Mouse (Mus musculus): ENCODE measurements at regions not wholly inside any gene's neighbourhood (a gene's known extent, or its start where the extent isn't known, plus 50 kb on each side); places are given as distances from the start of the nearest gene placed in this dataset.
A peak's percentile ranks its signal among the peaks of the same experiment; 100 is the strongest.

DNA sequence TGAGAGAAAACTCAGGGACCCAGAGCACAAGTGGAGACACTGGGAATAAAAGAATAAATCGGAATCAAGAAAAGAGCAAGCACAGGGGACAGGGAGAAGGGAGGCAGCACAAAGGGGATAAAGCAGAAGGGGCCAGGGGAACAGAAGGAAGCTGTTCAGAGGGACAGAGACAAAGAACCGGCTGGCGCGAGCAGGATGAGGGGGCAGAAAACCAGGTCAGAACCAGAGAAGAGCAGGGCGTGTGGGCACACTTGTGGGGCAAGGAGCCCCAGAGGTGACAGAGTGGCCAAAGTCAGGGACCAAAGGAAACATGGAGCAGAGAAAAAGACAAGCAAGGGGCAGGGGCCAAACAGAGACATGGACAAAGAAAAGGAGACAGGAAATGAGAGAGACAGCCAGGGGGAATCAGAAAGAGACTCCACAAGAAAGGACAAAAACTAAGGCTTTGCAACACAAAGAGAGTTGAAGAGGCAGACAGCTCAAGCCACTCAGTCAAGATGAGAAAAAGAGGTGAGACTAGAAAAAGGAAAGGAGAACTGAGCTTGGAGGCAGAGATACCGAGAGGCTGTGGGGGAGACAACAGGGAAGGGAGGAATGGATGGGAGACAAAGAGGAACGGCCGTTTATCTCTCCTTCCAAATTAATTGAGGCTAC lies 59.7 kb upstream of the Pax2 start:
- Histone ChIP-seq H3K27me3 (ENCODE audit: control insufficient read depth, insufficient read depth, low read length) (peaks cover 23% of the 10 kb centered on the region), H3K36me3 (ENCODE audit: control insufficient read depth, insufficient read depth, low read length) (no peaks in the 10 kb centered on the region), H3K9ac (ENCODE audit: low read length) (peak overlapping the region; percentile 31), H3K9me3 (ENCODE audit: control insufficient read depth, low read length) (no peaks in the 10 kb centered on the region), H3K27ac (ENCODE audit: low read depth, low read length) (peak overlapping the region; percentile 36; the same call in 1 of the 2 replicates), H3K4me3 (ENCODE audit: low read depth, low read length) (no peak overlapping the region), H3K4me2 (ENCODE audit: low read depth) (peak overlapping the region; percentile 14), H3K4me1 (ENCODE audit: control insufficient read depth, insufficient read depth, low read length) (no peaks in the 10 kb centered on the region; the same call in 1 of the 2 replicates)
- WGBS = 5% methylated on average over 8 of the region's 8 CpGs
- DNase-seq (ENCODE audit: low spot score) = no peak
- ATAC-seq (ENCODE audit: insufficient read depth, low FRiP score, low TSS enrichment) = no peak

DNA sequence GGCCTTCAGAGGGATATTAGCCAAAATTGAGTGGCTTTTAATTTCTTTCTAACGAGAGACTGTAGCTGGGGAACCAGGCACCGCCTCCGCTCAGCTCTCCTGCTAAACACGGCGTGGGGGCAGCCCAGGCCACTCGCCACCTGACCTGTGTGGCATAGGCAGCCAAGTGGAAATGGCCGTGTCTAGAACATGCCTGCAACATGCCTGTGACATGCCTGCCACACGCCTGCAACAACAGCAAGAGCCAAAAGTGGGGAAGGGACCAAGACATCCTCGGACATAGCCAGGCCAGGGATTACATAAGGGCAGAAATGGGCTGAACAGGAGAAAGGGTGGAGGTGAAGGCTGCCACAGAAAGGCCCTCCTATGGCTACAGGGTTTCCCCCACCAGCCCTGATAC lies 59.1 kb upstream of the Pax2 start:
- Histone ChIP-seq H3K4me2 (ENCODE audit: low read depth) (no peak overlapping the region), H3K36me3 (ENCODE audit: control insufficient read depth, insufficient read depth, low read length) (no peaks in the 10 kb centered on the region), H3K27ac (ENCODE audit: low read depth, low read length) (no peak overlapping the region), H3K27me3 (ENCODE audit: control insufficient read depth, insufficient read depth, low read length) (peaks cover 20% of the 10 kb centered on the region), H3K9ac (ENCODE audit: low read length) (no peak overlapping the region), H3K4me3 (ENCODE audit: low read depth, low read length) (no peak overlapping the region), H3K9me3 (ENCODE audit: control insufficient read depth, low read length) (no peaks in the 10 kb centered on the region), H3K4me1 (ENCODE audit: control insufficient read depth, insufficient read depth, low read length) (no peaks in the 10 kb centered on the region; the same call in 1 of the 2 replicates)
- WGBS = 43% methylated on average over 9 of the region's 9 CpGs
- DNase-seq (ENCODE audit: low spot score) = no peak
- no peak for ATAC-seq (ENCODE audit: insufficient read depth, low FRiP score, low TSS enrichment)

DNA sequence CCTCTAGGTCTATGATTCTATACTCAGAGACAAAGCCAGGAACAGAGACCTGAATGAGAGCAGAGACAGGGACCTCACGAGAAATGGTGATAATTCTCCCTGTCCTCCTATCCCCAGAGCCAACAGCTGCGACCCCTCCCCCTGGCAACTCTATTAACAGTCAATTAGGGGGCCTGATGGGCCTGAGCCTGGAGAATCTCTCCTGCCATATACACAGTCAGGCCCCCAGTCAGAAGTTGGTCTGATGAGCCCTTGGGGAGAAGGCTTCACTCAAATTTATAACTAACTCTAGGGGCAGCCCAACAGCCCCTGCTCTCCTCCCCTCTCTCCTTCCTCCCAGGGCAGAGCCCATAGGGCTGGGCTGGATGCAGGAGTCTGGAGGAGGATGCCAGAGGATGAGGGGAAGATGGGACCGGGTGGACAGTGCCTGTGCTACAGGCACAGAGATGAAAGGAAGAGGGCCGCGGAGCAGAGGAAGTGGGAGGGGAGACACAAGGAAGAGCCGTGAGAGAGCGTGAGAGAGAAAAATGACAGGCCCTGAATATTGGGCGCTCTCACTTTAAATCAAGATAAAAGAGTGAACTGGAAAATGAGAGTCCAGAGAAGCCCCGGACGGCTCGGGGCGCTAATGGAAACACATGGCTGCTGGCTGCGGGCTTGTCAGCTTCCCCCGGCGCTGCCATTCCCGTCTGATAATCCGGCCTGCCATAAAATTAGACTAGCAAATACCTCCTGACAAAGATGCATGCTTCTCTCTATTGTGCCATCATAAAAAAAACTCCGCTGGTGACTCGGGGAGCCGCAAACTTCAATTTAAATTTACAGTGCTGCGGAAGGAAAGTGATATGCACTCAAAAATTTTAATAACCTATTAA lies 57.2 kb upstream of the Pax2 start:
- H3K4me1 ChIP-seq (ENCODE audit: control insufficient read depth, insufficient read depth, low read length) = no peaks in the 10 kb centered on the region; the same call in 1 of the 2 replicates
- DNase-seq (ENCODE audit: low spot score) = peak; percentile 43
- peaks cover 16% of the 10 kb centered on the region for H3K27me3 ChIP-seq (ENCODE audit: control insufficient read depth, insufficient read depth, low read length)
- WGBS = 9% methylated on average over 21 of the region's 21 CpGs
- no peaks in the 10 kb centered on the region for H3K9me3 ChIP-seq (ENCODE audit: control insufficient read depth, low read length)
- ATAC-seq (ENCODE audit: insufficient read depth, low FRiP score, low TSS enrichment) = peak; percentile 38; the same call in 1 of the 2 replicates
- no peak overlapping the region for H3K4me3 ChIP-seq (ENCODE audit: low read depth, low read length)
- no peaks in the 10 kb centered on the region for H3K36me3 ChIP-seq (ENCODE audit: control insufficient read depth, insufficient read depth, low read length)
- peak overlapping the region; percentile 70 for H3K27ac ChIP-seq (ENCODE audit: low read depth, low read length)
- H3K4me2 ChIP-seq (ENCODE audit: low read depth) = peak overlapping the region; percentile 21; the same call in 1 of the 2 replicates
- no peak overlapping the region for H3K9ac ChIP-seq (ENCODE audit: low read length)

Measured in neural tube, embryonic 11.5 days (tissue).